Mouse (Mus musculus): ENCODE measurements around the gene Gm45233. TPM values are rescaled to one million over a fixed set of nuclear protein-coding genes. Genes with fewer than 3 reads are reported as not detected.

Gm45233 gene
- total RNA-seq, 2 experiments from 2014 or later = 0.79 TPM; not detected in 1

DNA sequence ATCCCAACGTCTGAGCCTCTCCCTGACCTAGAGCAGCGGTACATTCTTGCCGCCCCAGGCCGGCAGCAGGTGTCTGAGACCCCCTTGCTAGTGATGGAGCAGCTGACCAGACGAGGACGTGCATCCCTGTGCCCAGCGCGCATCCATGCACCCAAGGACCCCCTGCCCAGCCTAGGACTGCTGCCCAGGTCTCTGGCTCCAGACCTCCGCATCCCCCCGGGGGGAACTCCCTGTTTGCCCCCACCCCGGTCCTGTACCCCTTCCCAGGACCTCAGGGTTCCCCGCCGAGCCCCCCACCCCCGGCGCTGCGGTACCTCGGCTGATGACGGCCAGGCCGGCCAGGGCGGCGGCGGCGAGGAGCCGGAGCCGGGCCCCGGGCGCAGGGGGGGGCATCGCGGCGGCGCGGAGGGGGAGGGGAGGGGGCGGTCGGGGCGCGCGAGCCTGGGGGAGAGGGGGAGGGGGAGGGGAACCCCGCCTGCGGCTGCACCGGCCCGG lies 45.8 kb downstream of the Gm45233 start, which contains the start of gene Iglon5:
Gene Iglon5, minus strand, starts transcription at position 445 of the 495 bp plus-strand sequence.
- DNase-seq = no peak
- intact Hi-C loops (cut with DNase I) = no loop called here

GRCm38 (mm10) chr7:43490182-43490584 lies 46.3 kb downstream of the Gm45233 start:
- DNase-seq = peak in 1 of 2 experiments; percentile 17
- intact Hi-C loops (cut with DNase I) = no loop called here

- no peak for DNase-seq
- intact Hi-C loops (cut with DNase I) = no loop called here
Observed at GRCm38 (mm10) chr7:43490861-43491260, 46.9 kb downstream of the Gm45233 start.

GRCm38 (mm10) chr7:43495343-43496021 lies 51.6 kb downstream of the Gm45233 start:
- no peak for DNase-seq
- intact Hi-C loops (cut with DNase I) = no loop called here

GRCm38 (mm10) chr7:43511707-43512478 lies 68.0 kb downstream of the Gm45233 start:
- intact Hi-C loops (cut with DNase I) = no loop called here
- no peak for DNase-seq

DNA sequence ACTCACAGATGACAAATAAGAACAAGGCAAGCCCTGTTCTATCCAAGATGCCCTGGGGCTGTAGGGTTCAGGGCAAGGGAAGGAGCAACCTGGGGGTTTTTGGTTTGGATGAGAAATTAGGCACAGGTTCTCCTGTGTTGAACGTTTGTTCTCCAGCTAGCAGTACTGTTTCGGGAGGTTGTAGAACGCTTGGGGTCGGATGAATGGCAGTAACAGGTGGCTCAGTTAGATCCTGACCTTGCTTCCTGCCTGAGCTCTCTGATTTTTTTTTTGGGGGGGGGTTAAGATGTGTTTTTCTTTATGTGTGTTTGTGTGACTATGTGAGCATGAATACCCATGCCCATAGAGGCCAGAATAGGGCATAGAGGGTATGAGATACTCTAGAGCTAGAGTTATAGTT lies 68.6 kb downstream of the Gm45233 start:
- intact Hi-C loops (cut with DNase I) = no loop called here
- DNase-seq = no peak

Small RNA genes lying within 50 kb of the gene (microRNA-seq; reads per million reads assigned to microRNA genes)
- gene Mir7051 = 0.74 to 2.1 reads per million in 2 experiments

Other genes with a start within 250 kb of the Gm45233 start
- 1 to 10 TPM; 6.8 to 8.4 TPM for gene Zfp715, start 130.8 kb upstream of the Gm45233 start, total RNA-seq (2021)
- not detected for gene Siglecf, start 92.8 kb upstream of the Gm45233 start, total RNA-seq (2021)
- gene Siglecg, start 35.9 kb upstream of the Gm45233 start, total RNA-seq (2021) = under 1 TPM in 1 of 2 experiments, not detected in 1; 0.08 TPM
- not detected for gene Lim2, start 16.5 kb upstream of the Gm45233 start, total RNA-seq (2021)
- not detected for gene Nkg7, start 7.1 kb upstream of the Gm45233 start, total RNA-seq (2021)
- gene Cldnd2, start 3.3 kb upstream of the Gm45233 start, total RNA-seq (2021) = not detected
- 100 to 1,000 TPM; 264 to 310 TPM for gene Etfb, start within 50 bp of the Gm45233 start, total RNA-seq (2021)
- gene Vsig10l, start 19.0 kb downstream of the Gm45233 start, total RNA-seq (2021) = 1 to 10 TPM; 1.7 TPM
- under 1 TPM; 0.23 to 0.27 TPM for gene Iglon5, start 45.9 kb downstream of the Gm45233 start, total RNA-seq (2021)
- not detected for gene 4931406B18Rik, start 61.8 kb downstream of the Gm45233 start, total RNA-seq (2021)
- under 1 TPM; 0.62 to 0.82 TPM for gene Cd33, start 100.3 kb downstream of the Gm45233 start, total RNA-seq (2021)
- under 1 TPM; 0.26 to 0.52 TPM for gene Zfp658, start 118.1 kb downstream of the Gm45233 start, total RNA-seq (2021)
- 1 to 10 TPM; 3.0 to 4.4 TPM for gene Zfp719, start 135.5 kb downstream of the Gm45233 start, total RNA-seq (2021)
- gene Zfp819, start 163.0 kb downstream of the Gm45233 start, total RNA-seq (2021) = not detected
- not detected for gene Ceacam18, start 190.6 kb downstream of the Gm45233 start, total RNA-seq (2021)
- gene Siglece, start 216.0 kb downstream of the Gm45233 start, total RNA-seq (2021) = under 1 TPM; 0.13 to 0.89 TPM
- gene Ctu1, start 227.9 kb downstream of the Gm45233 start, total RNA-seq (2021) = 1 to 10 TPM; 2.3 TPM
- not detected for gene Klk14, start 246.3 kb downstream of the Gm45233 start, total RNA-seq (2021)

Measured in gastrocnemius, postnatal 36 days (tissue).